Mouse (Mus musculus) heart, embryonic 14.5 days (tissue): Measurements from ENCODE around the gene F2r. TPM values are rescaled to one million over a fixed set of nuclear protein-coding genes. Genes with fewer than 3 reads are reported as not detected.

Experiments used
- ATAC-seq: fragments of 200-750 bp; cut with Nextera tagmentation; 2 replicates; pipeline ENCODE4 v1.8.0; 2017; ENCODE audit warnings: low read depth, moderate TSS enrichment; ENCODE audit not compliant: insufficient number of reproducible peaks, insufficient read depth, low FRiP score
- H3K27ac ChIP-seq, 2 experiments: fragments of 200-500 bp in 1 of 2; fragments of 300-500 bp in 1 of 2; sonication (generic) in 1 of 2; replicated peaks in 1 of 2; 2 replicates each; pipeline ENCODE4 v1.5.1; 2012 to 2014; ENCODE audit warnings: low read depth in 2 of 2, low read length in 2 of 2, control low read depth in 1 of 2, mild to moderate bottlenecking in 1 of 2, mixed read lengths in 1 of 2; ENCODE audit not compliant: control insufficient read depth in 1 of 2, insufficient read depth in 1 of 2
- H3K27me3 ChIP-seq: fragments of 300-500 bp; sonication (generic); 2 replicates; pipeline ENCODE4 v1.6.1; 2014; ENCODE audit warnings: mild to moderate bottlenecking, low read length, control low read depth; ENCODE audit not compliant: control insufficient read depth, insufficient read depth
- H3K36me3 ChIP-seq: fragments of 300-500 bp; sonication (generic); 2 replicates; pipeline ENCODE4 v1.6.1; 2014; ENCODE audit warnings: mild to moderate bottlenecking, control low read depth, low read length, mixed read lengths; ENCODE audit not compliant: control insufficient read depth, insufficient read depth
- H3K4me1 ChIP-seq, 2 experiments: fragments of 200-500 bp in 1 of 2; fragments of 300-500 bp in 1 of 2; sonication (generic) in 1 of 2; 2 replicates each; pipeline ENCODE4 v1.6.1; 2012 to 2014; ENCODE audit warnings: low read length in 2 of 2, control low read depth in 1 of 2, mixed read lengths in 1 of 2; ENCODE audit not compliant: control insufficient read depth in 2 of 2, insufficient read depth in 2 of 2
- H3K4me2 ChIP-seq: fragments of 300-500 bp; sonication (generic); 2 replicates; pipeline ENCODE4 v1.6.1; 2014; ENCODE audit warnings: mild to moderate bottlenecking, low read length
- H3K4me3 ChIP-seq, 2 experiments: fragments of 200-500 bp in 1 of 2; fragments of 300-500 bp in 1 of 2; sonication (generic) in 1 of 2; 2 replicates each; pipeline ENCODE4 v1.5.1; 2012 to 2014; ENCODE audit warnings: low read length in 2 of 2, mild to moderate bottlenecking in 2 of 2, control low read depth in 1 of 2, low read depth in 1 of 2, moderate library complexity in 1 of 2; ENCODE audit not compliant: control insufficient read depth in 1 of 2, insufficient read depth in 1 of 2
- H3K9ac ChIP-seq: fragments of 300-500 bp; sonication (generic); 2 replicates; pipeline ENCODE4 v1.6.1; 2014; ENCODE audit warnings: mild to moderate bottlenecking, low read length
- H3K9me3 ChIP-seq: fragments of 300-500 bp; sonication (generic); 2 replicates; pipeline ENCODE4 v1.6.1; 2016; ENCODE audit warnings: low read length, control low read depth; ENCODE audit not compliant: control insufficient read depth
- WGBS: fragments of 180-500 bp; shearing (Covaris S2); extraction: QIAGEN DNeasy Blood & Tissue Kit; methylation state at CpG from one replicate; pipeline ENCODE4 v1.1.7; 2014; 5-methylcytosine and 5-hydroxymethylcytosine counted together
- polyA plus RNA-seq: library from polyadenylated mRNA; unstranded; fragments of >200 nt; fragmentation: Nextera tagmentation; extraction: Ambion mirVana; gene quantifications from 2 replicates; pipeline ENCODE4 v1.2.1, GENCODE M21; 2014

Gene F2r
- polyA plus RNA-seq, 1 experiment from 2014 or later, result 133 TPM

GRCm38 (mm10) chr13:95595921-95596320 is 22.4 kb downstream of the F2r start:
- peaks cover 7 to 9% of the 10 kb centered on the region in 2 experiments; a peak in 3 of 4 replicates for H3K4me1 ChIP-seq
- H3K9me3 ChIP-seq, result no peaks in the 10 kb centered on the region
- no peaks in the 10 kb centered on the region for H3K27me3 ChIP-seq
- WGBS, result 41% methylated on average over 5 of the region's 5 CpGs
- no peak overlapping the region for H3K9ac ChIP-seq
- no peak overlapping the region for H3K4me3 ChIP-seq
- H3K27ac ChIP-seq, result no peak overlapping the region
- ATAC-seq, result no peak
- no peak overlapping the region for H3K4me2 ChIP-seq
- peaks cover 5% of the 10 kb centered on the region for H3K36me3 ChIP-seq

- Histone ChIP-seq H3K27me3 (no peaks in the 10 kb centered on the region), H3K27ac (no peak overlapping the region), H3K4me3 (no peak overlapping the region), H3K9ac (no peak overlapping the region), H3K4me2 (no peak overlapping the region), H3K4me1 (peaks cover 8 to 9% of the 10 kb centered on the region in 2 experiments), H3K36me3 (peaks cover under 1% of the 10 kb centered on the region; the same call in 1 of the 2 replicates), H3K9me3 (no peaks in the 10 kb centered on the region)
- WGBS, result 56% methylated on average over 7 of the region's 7 CpGs
- ATAC-seq, result no peak
These were observed 22.9 kb downstream of the F2r start for GRCm38 (mm10) chr13:95595411-95595810.

GRCm38 (mm10) chr13:95592860-95593259 is 25.4 kb downstream of the F2r start:
- ATAC-seq, result peak; percentile 65
- no peak overlapping the region for H3K4me2 ChIP-seq
- H3K9me3 ChIP-seq, result no peaks in the 10 kb centered on the region
- H3K27ac ChIP-seq, result 0 out of 4 replicates have a peak overlapping the region, but pooled peaks of 1 of the 2 experiments have one; percentile 12
- no peaks in the 10 kb centered on the region for H3K36me3 ChIP-seq
- no peak overlapping the region for H3K4me3 ChIP-seq
- WGBS, result 54% methylated on average over 10 of the region's 10 CpGs
- peaks cover 10 to 16% of the 10 kb centered on the region in 2 experiments for H3K4me1 ChIP-seq
- H3K9ac ChIP-seq, result no peak overlapping the region
- H3K27me3 ChIP-seq, result no peaks in the 10 kb centered on the region

- 88% methylated on average over 3 of the region's 3 CpGs for WGBS
- peaks cover 10 to 16% of the 10 kb centered on the region in 2 experiments for H3K4me1 ChIP-seq
- no peak overlapping the region for H3K4me3 ChIP-seq
- H3K36me3 ChIP-seq, result no peaks in the 10 kb centered on the region
- no peak overlapping the region for H3K9ac ChIP-seq
- H3K27me3 ChIP-seq, result no peaks in the 10 kb centered on the region
- no peak for ATAC-seq
- H3K27ac ChIP-seq, result no peak overlapping the region
- no peaks in the 10 kb centered on the region for H3K9me3 ChIP-seq
- no peak overlapping the region for H3K4me2 ChIP-seq
These were observed 26.7 kb downstream of the F2r start for GRCm38 (mm10) chr13:95591606-95592005.

GRCm38 (mm10) chr13:95587628-95588027 is 30.7 kb downstream of the F2r start:
- no peak for ATAC-seq
- H3K9me3 ChIP-seq, result no peaks in the 10 kb centered on the region
- WGBS, result 89% methylated on average over 4 of the region's 4 CpGs

GRCm38 (mm10) chr13:95584898-95585297 is 33.4 kb downstream of the F2r start:
- Histone ChIP-seq H3K4me3 (no peak overlapping the region), H3K4me1 (peaks cover 10 to 19% of the 10 kb centered on the region in 2 experiments), H3K27ac (no peak overlapping the region), H3K9me3 (no peaks in the 10 kb centered on the region), H3K9ac (no peak overlapping the region), H3K36me3 (no peaks in the 10 kb centered on the region), H3K27me3 (no peaks in the 10 kb centered on the region), H3K4me2 (no peak overlapping the region)
- no peak for ATAC-seq
- 88% methylated on average over 5 of the region's 5 CpGs for WGBS

More at GRCm38 (mm10) chr13:95587628-95588027, 30.7 kb downstream of the F2r start:
- no peak overlapping the region for H3K27ac ChIP-seq
- no peak overlapping the region for H3K4me3 ChIP-seq
- no peaks in the 10 kb centered on the region for H3K27me3 ChIP-seq
- H3K36me3 ChIP-seq, result no peaks in the 10 kb centered on the region
- peaks cover 12 to 22% of the 10 kb centered on the region in 2 experiments for H3K4me1 ChIP-seq
- no peak overlapping the region for H3K9ac ChIP-seq
- no peak overlapping the region for H3K4me2 ChIP-seq

- WGBS, result 53% methylated on average over 19 of the region's 19 CpGs
- H3K9ac ChIP-seq, result no peak overlapping the region
- H3K4me1 ChIP-seq, result peaks cover 6 to 8% of the 10 kb centered on the region in 2 experiments; a peak in 2 of 4 replicates
- H3K27me3 ChIP-seq, result no peaks in the 10 kb centered on the region
- 0 out of 2 replicates have a peak overlapping the region, but pooled peaks have one; percentile 16 for H3K4me2 ChIP-seq
- no peak for ATAC-seq
- no peaks in the 10 kb centered on the region for H3K9me3 ChIP-seq
- no peak overlapping the region for H3K27ac ChIP-seq
- H3K4me3 ChIP-seq, result no peak overlapping the region
- H3K36me3 ChIP-seq, result no peaks in the 10 kb centered on the region
These were observed 34.8 kb downstream of the F2r start for GRCm38 (mm10) chr13:95583237-95584189.
